Mouse (Mus musculus) spleen, adult 2 months (tissue): Measurements from ENCODE around the gene Sspn. TPM values are rescaled to one million over a fixed set of nuclear protein-coding genes. Genes with fewer than 3 reads are reported as not detected.

Source experiments
- DNase-seq, 2 experiments: peaks; one replicate each; pipeline versions ENCODE4 v3.0.0 to v3.0.0-alpha.2; 2012 to 2021; ENCODE audit warnings: low spot score in 2 of 2, low read depth in 1 of 2
- H3K27ac ChIP-seq: fragments of 200-500 bp; 2 replicates; pipeline ENCODE4 v1.5.1; 2012; ENCODE audit warnings: low read length, inconsistent platforms; ENCODE audit not compliant: insufficient read depth
- H3K27me3 ChIP-seq: fragments of 200-500 bp; 2 replicates; pipeline ENCODE4 v1.6.1; 2012; ENCODE audit warnings: mild to moderate bottlenecking, moderate library complexity, low read length, inconsistent platforms; ENCODE audit not compliant: control insufficient read depth, insufficient read depth
- H3K36me3 ChIP-seq: fragments of 200-500 bp; 2 replicates; pipeline ENCODE4 v1.6.1; 2012; ENCODE audit warnings: mild to moderate bottlenecking, low read length, inconsistent platforms; ENCODE audit not compliant: control insufficient read depth, insufficient read depth
- H3K4me1 ChIP-seq: fragments of 200-500 bp; 2 replicates; pipeline ENCODE4 v1.6.1; 2011; ENCODE audit warnings: inconsistent platforms; ENCODE audit not compliant: control insufficient read depth, insufficient read depth, insufficient read length
- H3K4me3 ChIP-seq: fragments of 200-500 bp; 2 replicates; pipeline ENCODE4 v1.5.1; 2011; ENCODE audit warnings: mild to moderate bottlenecking, inconsistent platforms; ENCODE audit not compliant: insufficient read depth, insufficient read length; ENCODE audit errors: extremely low read depth
- CTCF ChIP-seq: fragments of 200-500 bp; IDR thresholded peaks from 2 replicates; pipeline ENCODE4 v1.5.1; 2011; ENCODE audit warnings: mild to moderate bottlenecking, inconsistent platforms; ENCODE audit not compliant: insufficient read depth, insufficient read length, insufficient replicate concordance; ENCODE audit errors: extremely low read depth
- POLR2A ChIP-seq: fragments of 200-500 bp; IDR thresholded peaks from 2 replicates; pipeline ENCODE4 v1.6.1; 2011; ENCODE audit warnings: low read depth, low read length, inconsistent platforms
- WGBS: fragments of 180-500 bp; shearing (Covaris S2); methylation state at CpG from one replicate; pipeline ENCODE4 v1.1.7; 2018; 5-methylcytosine and 5-hydroxymethylcytosine counted together
- polyA plus RNA-seq: library from polyadenylated mRNA; depleted of rRNA; stranded (reverse); fragments of >200 nt; gene quantifications from 2 replicates; pipeline ENCODE4 v1.2.3, GENCODE M21; 2012

Gene Sspn
- polyA plus RNA-seq, 1 experiment: 2.0 TPM

- Histone ChIP-seq H3K4me3 (no peak overlapping the region), H3K36me3 (no peaks in the 10 kb centered on the region), H3K4me1 (no peaks in the 10 kb centered on the region), H3K27ac (no peak overlapping the region), H3K27me3 (no peaks in the 10 kb centered on the region)
- TF ChIP-seq POLR2A: no peak
- 82% methylated on average over 4 of the region's 4 CpGs for WGBS
- no peak for DNase-seq
Measured at GRCm38 (mm10) chr6:145972107-145972506, 40.7 kb downstream of the Sspn start.

DNA sequence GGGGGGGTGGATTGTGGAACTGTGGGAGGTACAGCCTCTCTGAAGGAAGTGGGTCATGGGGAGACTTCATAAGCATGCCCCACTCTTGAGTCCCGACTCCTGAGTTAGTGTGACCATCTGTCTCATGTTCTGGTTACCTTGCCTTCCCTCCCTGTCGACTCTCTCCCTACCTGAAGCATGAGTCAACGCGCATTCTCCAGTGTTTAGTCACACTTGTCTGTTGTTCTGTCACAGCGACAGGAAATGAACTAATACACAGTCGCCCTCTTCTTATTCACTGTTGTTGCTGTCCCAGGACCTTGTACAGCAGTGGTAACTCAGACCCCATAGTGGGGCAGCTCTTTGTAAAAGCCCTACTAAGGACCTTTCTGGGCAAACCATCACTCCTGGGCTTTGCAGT, 41.4 kb downstream of the Sspn start:
- H3K27ac ChIP-seq: no peak overlapping the region
- no peaks in the 10 kb centered on the region for H3K27me3 ChIP-seq
- no peaks in the 10 kb centered on the region for H3K4me1 ChIP-seq
- 84% methylated on average over 6 of the region's 6 CpGs for WGBS
- DNase-seq: no peak
- no peaks in the 10 kb centered on the region for H3K36me3 ChIP-seq
- TF ChIP-seq CTCF (no peak), POLR2A (no peak)
- no peak overlapping the region for H3K4me3 ChIP-seq

DNA sequence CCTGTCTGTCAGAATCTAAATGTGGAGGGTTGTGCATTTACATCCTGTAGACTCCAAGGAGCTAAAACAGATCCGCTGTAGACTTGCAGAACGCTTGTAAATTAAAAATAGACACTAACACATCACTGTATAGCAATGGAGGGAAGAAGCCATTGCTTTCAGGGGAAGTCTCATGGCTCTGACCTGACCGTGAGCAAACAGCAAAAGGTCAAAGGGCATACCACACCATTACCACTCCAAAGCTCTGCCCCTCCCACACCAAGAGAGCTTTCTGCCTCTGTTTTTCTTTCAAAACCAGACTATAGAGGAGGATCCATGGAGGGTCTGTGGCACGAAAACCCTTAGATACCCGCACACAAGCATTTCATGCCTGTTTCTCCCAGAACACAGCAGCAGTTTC, 41.9 kb downstream of the Sspn start:
- Histone ChIP-seq H3K4me3 (no peak overlapping the region), H3K4me1 (no peaks in the 10 kb centered on the region), H3K36me3 (no peaks in the 10 kb centered on the region), H3K27me3 (no peaks in the 10 kb centered on the region), H3K27ac (no peak overlapping the region)
- TF ChIP-seq POLR2A: no peak
- no peak for TF ChIP-seq CTCF
- DNase-seq: no peak
- 93% methylated on average over 5 of the region's 5 CpGs for WGBS

- no peaks in the 10 kb centered on the region for H3K36me3 ChIP-seq
- no peak for DNase-seq
- 80% methylated on average over 7 of the region's 7 CpGs for WGBS
- H3K27ac ChIP-seq: no peak overlapping the region
- no peaks in the 10 kb centered on the region for H3K4me1 ChIP-seq
- TF ChIP-seq CTCF (no peak), POLR2A (no peak)
- H3K27me3 ChIP-seq: no peaks in the 10 kb centered on the region
- H3K4me3 ChIP-seq: no peak overlapping the region
Measured at GRCm38 (mm10) chr6:145974766-145975165, 43.3 kb downstream of the Sspn start.

DNA sequence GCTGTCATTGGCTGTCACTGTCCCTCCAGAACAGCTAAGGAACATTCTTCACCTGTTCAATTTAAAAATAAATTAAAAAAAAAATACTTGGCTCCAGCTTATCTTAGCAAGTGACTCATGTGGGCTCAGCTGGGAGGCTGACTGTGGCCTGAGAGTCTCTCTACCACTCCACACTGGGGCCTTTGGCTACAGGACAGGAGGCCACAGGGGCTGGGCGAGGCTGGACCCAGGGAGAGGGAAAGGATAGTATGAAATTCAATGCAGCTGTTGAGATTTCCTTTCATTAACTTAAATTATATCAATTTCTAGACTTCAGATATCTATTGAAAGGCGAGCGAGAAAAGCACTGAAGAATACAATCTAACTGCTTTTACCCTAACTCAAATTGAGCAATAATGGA, 45.9 kb downstream of the Sspn start:
- Histone ChIP-seq H3K27ac (no peak overlapping the region), H3K4me3 (no peak overlapping the region), H3K27me3 (no peaks in the 10 kb centered on the region), H3K4me1 (no peaks in the 10 kb centered on the region), H3K36me3 (no peaks in the 10 kb centered on the region)
- TF ChIP-seq CTCF (no peak), POLR2A (no peak)
- no peak for DNase-seq
- WGBS: 89% methylated on average over 3 of the region's 3 CpGs

DNA sequence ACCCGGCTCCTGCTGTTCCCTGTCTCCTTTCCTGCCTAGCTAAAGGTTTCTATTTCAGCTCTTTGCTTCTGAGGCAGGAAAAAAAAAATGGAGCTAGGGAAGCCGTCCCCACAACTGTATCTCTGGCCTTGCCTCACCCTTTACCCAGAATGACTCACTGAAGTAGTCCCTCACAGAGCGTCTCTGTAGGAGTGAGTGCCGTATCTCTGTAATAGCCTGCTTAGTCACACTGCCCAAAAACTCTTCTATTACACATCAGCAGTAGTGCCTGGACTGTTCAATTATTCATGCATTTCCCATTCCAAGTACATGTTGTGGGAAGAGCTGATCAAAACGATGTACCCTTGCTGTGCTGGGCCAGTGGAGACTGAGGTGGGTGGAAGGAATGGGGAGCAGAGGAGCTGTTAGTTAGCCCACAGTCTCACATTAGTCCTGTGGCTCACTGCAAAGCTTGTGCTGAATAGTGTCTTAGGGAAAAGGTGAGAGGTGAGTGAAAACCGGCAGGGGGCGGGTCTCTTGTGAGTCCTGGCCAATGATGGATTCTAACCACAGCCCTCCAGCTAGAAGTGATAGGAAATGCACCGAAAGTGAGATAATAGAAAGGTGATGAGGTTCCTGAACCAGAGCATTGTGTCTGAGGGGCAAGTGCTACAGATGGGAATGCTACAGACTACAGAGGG, 46.5 kb downstream of the Sspn start:
- 83% methylated on average over 8 of the region's 8 CpGs for WGBS

GRCm38 (mm10) chr6:145981074-145981473, 49.6 kb downstream of the Sspn start:
- H3K36me3 ChIP-seq: no peaks in the 10 kb centered on the region
- no peak overlapping the region for H3K27ac ChIP-seq
- TF ChIP-seq POLR2A (no peak), CTCF (no peak)
- WGBS: 86% methylated on average over 8 of the region's 8 CpGs
- DNase-seq: no peak
- H3K4me1 ChIP-seq: no peaks in the 10 kb centered on the region
- no peaks in the 10 kb centered on the region for H3K27me3 ChIP-seq
- no peak overlapping the region for H3K4me3 ChIP-seq

More for the DNA sequence above, 46.5 kb downstream of the Sspn start:
- TF ChIP-seq CTCF (no peak), POLR2A (no peak)
- H3K4me1 ChIP-seq: no peaks in the 10 kb centered on the region
- no peaks in the 10 kb centered on the region for H3K27me3 ChIP-seq
- no peaks in the 10 kb centered on the region for H3K36me3 ChIP-seq
- no peak overlapping the region for H3K4me3 ChIP-seq
- no peak for DNase-seq
- H3K27ac ChIP-seq: no peak overlapping the region
